8 mouse cellular contexts compared by ENCODE assay signal in the genomic region with DNA sequence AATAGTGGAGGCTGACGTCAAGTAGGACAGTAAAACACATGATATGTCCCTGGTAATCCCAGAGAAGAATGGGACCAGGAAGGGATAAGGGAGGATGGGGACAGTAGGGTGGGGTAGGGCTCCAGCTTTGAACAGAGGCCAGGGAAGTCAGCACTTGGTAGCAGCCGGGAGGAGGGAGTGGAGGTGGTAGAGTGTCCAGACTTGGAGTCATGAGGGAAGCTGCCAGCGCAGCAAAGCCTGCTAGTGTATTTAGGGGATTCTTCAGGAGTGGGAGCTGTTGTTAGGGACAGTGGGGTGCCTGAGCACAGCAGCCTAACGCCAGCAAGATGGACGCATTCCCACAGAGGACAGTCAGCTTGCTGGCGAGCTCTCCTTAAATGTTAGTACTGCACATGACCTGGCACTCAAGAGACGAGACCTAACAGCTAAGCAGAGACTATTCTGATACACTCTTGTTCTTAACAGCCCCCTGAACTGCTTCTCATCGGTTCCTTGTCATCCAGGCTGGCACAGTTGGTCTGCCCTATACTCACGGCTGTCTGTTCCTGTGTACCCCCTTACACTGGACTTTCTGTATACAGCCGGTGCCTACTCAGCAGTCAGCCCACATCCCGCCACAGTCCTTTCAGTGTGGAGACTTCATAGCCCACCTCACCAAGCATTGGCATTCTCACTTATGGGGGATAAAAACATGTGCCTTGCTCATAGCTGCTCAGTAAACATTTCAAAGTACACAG. TPM values are rescaled to one million over a fixed set of nuclear protein-coding genes. Genes with fewer than 3 reads are reported as not detected.
A peak's percentile ranks its signal among the peaks of the same experiment; 100 is the strongest.
DNase-seq lines count a peak whose midpoint lies in the region; ATAC-seq and TF ChIP-seq lines count a peak whose summit lies in the region.

No protein-coding gene starts in this region.

- ATAC-seq in cerebellum, adult (ENCODE audit: insufficient number of reproducible peaks, low FRiP score, low TSS enrichment): 0 out of 2 replicates have a peak, but pooled peaks have one; percentile 43

- DNase-seq in cerebellum, adult 11 months: no peak
- peak; percentile 54 for DNase-seq in cerebellum, adult 11-12 months
- peak; percentile 33 to 62 for DNase-seq in frontal cortex, postnatal 14 days (ENCODE audit: low spot score in 2 of 2)
- DNase-seq in layer of hippocampus, adult 2 months (ENCODE audit: low spot score in 2 of 2): peak in 1 of 2 experiments; percentile 40
- DNase-seq in skeletal muscle tissue, adult 2 months (ENCODE audit: low read depth, low spot score): peak; percentile 48
- no peak for DNase-seq in adrenal gland, postnatal 36 days
- no peak for DNase-seq in retina, postnatal 1 day

- no peak overlapping the region for H3K4me3 ChIP-seq in layer of hippocampus, adult 2 months

- peak overlapping the region; percentile 85 for H3K27ac ChIP-seq in layer of hippocampus, adult 2 months

- no peak for TF ChIP-seq CTCF in layer of hippocampus, adult 2 months (conservative IDR thresholded peaks at IDR 0.05)

RNA-seq across cellular contexts. Expression of a gene that starts 53.4 kb away (rescaled TPM):
- total RNA-seq in layer of hippocampus, adult 2 months (2021): 10 to 100 TPM; 30.7 to 35.2 TPM
- total RNA-seq in adrenal gland, postnatal 36 days (2021): 10 to 100 TPM; 60.6 to 73.2 TPM

Comparison
In these comparisons a context has a peak if more than half of its experiments do, and no peak if none do; other contexts are left out.
1. DNase-seq: peak in cerebellum, adult 11-12 months (single experiment), frontal cortex, postnatal 14 days (2 of 2) and skeletal muscle tissue, adult 2 months (single experiment); none in cerebellum, adult 11 months (single experiment), adrenal gland, postnatal 36 days (0 of 2) and retina, postnatal 1 day (single experiment).